ENCODE assay signal across 23 mouse cellular contexts in genomic region chr3:140230712-140231111, GRCm38 (mm10).
"Had no signal": no experiment of that assay in that cellular context is flagged by ENCODE, and none has a peak within 500 bp of the region (broad histone marks: within the 10 kb centered on the region; RNA-seq: fewer than 3 reads in every experiment).

No protein-coding gene starts in this region.

- H3K9me3 ChIP-seq: liver, embryonic 13.5 days; liver, embryonic 15.5 days; midbrain, embryonic 10.5 days; midbrain, embryonic 12.5 days; neural tube, embryonic 13.5 days; neural tube, embryonic 15.5 days; stomach, embryonic 15.5 days had no signal

- ATAC-seq: liver, postnatal 0 days; midbrain, embryonic 16.5 days had no signal

- H3K27ac ChIP-seq: liver, embryonic 13.5 days; liver, embryonic 15.5 days; macrophage; midbrain, embryonic 10.5 days; midbrain, embryonic 12.5 days; neural tube, embryonic 13.5 days; neural tube, embryonic 15.5 days; stomach, embryonic 15.5 days; stomach, postnatal 0 days had no signal

- H3K27me3 ChIP-seq: liver, embryonic 13.5 days; liver, embryonic 15.5 days; midbrain, embryonic 12.5 days; neural tube, embryonic 13.5 days; neural tube, embryonic 15.5 days; stomach, embryonic 15.5 days had no signal

- H3K36me3 ChIP-seq: liver, embryonic 13.5 days; liver, embryonic 15.5 days; midbrain, embryonic 10.5 days; midbrain, embryonic 12.5 days; neural tube, embryonic 13.5 days; neural tube, embryonic 15.5 days; stomach, embryonic 15.5 days had no signal

- H3K4me2 ChIP-seq: liver, embryonic 11.5 days; liver, embryonic 13.5 days; liver, embryonic 15.5 days; midbrain, embryonic 12.5 days; neural tube, embryonic 13.5 days; neural tube, embryonic 15.5 days; stomach, embryonic 15.5 days had no signal

- H3K4me1 ChIP-seq: liver, embryonic 13.5 days; liver, embryonic 15.5 days; midbrain, embryonic 10.5 days; midbrain, embryonic 12.5 days; neural tube, embryonic 13.5 days; neural tube, embryonic 15.5 days; stomach, embryonic 15.5 days had no signal

- DNase-seq: liver, embryonic 13.5 days; liver, postnatal 0 days; lung, adult 2 months; lung, postnatal 14 days; lung, postnatal 36 days; midbrain, embryonic 14.5 days; retina, postnatal 1 day; right cerebral cortex, adult 18-20 months; right cerebral cortex, postnatal 25 days; right cerebral cortex, postnatal 4 days; thymus, adult 2 months; thymus, postnatal 25 days had no signal

- H3K4me3 ChIP-seq: liver, embryonic 13.5 days; liver, embryonic 15.5 days; midbrain, embryonic 10.5 days; midbrain, embryonic 12.5 days; myocyte; neural tube, embryonic 13.5 days; neural tube, embryonic 15.5 days; stomach, embryonic 15.5 days had no signal

- H3K9ac ChIP-seq: liver, embryonic 13.5 days; liver, embryonic 15.5 days; liver, postnatal 0 days; midbrain, embryonic 12.5 days; neural tube, embryonic 13.5 days; neural tube, embryonic 15.5 days; stomach, embryonic 15.5 days had no signal
